Mouse (Mus musculus) lung, postnatal 14 days (tissue): Measurements from ENCODE around the gene Ahdc1.
"Not testable (repeated sequence)": the region's sequence is repeated elsewhere in the genome, so short reads cannot be mapped to it uniquely, and the experiment has no call there.

Source experiments
- DNase-seq: peaks from one replicate; pipeline ENCODE4 v3.0.0; 2021

Ahdc1 gene

GRCm38 (mm10) chr4:132997469-132998237, 13.4 kb upstream of the Ahdc1 start:
- no peak for DNase-seq

- DNase-seq, result peak; percentile 45
Observed at GRCm38 (mm10) chr4:133002896-133003295, 8.2 kb upstream of the Ahdc1 start.

DNA sequence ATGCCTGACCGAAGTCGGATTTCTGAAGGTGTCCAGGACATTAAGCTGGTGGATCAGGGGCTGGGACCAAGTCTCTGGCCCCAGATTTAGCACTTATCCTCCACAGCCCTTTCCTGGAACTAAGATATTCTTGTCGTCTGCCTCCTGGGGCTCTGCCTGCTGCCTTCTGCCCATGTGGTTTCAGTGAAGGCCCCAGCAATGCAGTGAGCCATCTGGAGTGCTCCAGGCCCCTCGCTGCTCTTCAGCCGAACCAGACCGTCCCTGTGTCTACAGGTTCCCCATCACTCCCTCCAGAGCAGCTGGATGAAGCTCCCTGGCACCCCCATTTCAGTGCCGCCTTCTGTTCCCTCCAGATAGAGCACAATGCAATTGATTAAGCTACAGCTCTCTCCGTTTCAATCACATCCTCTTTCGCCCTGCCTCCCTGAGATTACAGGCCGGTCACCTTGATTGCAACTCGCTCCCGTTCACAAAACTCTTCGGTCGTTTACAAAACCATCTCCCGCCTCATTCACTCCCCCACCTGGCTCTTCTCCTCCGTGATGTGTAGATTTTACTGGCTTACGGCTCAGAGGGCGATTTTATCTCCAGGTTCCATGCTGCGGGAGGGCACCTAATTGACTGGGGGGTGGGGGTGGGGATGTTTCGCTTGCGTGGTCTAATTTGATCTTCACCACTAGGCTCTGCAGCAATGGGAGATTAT, 7.6 kb upstream of the Ahdc1 start:
- no peak for DNase-seq

GRCm38 (mm10) chr4:133005233-133005632, 5.8 kb upstream of the Ahdc1 start:
- peak; percentile 85 for DNase-seq

GRCm38 (mm10) chr4:133005885-133006451, 5.1 kb upstream of the Ahdc1 start:
- DNase-seq, result not testable (repeated sequence)

GRCm38 (mm10) chr4:133007513-133008380, 3.3 kb upstream of the Ahdc1 start:
- DNase-seq, result no peak

DNA sequence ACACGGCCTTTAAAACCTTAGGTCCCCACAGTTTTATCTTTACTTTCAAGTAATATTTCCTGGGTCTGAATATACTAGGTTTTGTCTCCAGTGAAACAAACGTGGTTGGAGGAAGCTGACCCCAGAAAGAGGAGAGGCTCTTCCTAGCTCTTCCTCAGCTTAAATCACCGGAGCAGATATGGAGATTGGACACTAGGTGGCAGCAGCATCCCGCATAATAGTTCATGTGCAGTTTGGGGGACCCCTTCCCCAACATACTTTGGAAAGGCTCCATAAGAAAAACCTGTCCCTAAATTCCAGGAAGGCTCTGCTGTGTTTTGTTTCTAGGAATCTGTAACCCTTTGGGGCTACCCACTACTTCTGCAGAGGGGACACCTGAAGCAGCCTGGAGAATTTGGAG, 1.9 kb upstream of the Ahdc1 start:
- DNase-seq, result peak; percentile 77

GRCm38 (mm10) chr4:133009676-133010075, 1.4 kb upstream of the Ahdc1 start:
- no peak for DNase-seq

DNA sequence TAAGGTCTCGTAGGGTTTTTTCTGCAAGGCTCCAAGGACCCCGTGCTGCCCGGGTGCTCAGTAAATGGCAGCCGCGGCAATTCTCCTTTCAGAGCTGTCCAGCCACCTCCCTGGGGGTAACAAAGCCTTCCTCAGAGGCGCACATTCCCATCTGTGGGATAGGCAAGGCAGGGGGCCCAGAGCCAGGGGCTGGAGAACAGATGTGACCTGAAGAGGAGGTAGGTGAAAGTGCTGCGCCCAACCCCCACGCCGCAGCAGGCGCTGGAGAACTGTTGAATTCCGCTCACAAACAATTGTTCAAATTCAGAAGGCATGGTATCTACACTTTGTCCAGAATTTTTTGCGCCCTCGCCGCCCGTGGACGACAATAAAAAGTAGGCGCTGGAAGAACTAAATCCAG, 449 bp upstream of the Ahdc1 start:
- DNase-seq, result no peak

DNA sequence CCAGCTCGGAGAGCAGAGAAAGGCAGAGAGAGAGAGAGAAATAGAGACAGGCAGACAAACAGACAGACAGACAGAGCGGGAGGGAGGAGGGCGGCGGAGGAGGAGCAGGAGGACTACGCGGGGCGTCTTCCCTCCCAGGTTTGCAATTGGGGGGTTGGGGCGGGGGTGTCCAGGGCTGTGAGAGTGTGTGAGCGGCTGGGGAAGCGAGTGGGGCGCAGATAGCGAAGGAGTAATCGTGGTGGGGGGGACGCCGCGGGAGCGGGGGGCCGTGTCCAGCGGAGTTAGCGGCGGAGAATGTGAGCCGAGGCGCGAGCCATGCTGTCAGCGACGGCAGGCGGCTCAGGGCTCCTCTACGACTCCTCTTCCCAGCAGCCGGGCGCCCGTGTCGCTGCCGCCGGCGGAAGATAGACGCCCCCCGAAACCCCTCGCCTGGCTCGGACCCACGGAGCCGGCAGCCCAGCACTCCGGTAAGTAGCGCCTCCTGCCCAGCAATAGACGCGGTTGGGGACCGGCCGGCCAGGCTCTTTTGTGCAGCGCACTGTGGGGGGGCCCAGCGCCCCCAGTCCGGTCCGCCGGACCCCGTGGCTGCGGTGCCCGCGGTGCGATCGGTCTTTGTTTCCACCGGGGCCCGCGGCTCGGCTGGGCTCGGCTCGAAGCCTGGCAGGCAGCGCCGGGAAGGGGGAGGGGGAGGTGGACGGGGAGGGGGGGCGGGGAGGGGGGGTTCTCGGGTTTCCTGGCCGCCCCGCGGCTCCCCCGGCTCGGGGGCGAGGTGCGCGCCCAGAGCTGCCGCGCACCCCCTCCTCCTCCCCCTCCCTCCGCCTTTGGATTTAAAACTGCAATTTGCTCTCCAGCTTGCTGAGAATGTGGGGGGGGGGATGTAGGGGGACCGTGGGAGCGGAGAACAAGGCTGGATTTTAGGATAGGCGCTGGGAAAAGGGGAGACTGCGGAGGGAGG, 1.0 kb downstream of the Ahdc1 start:
- peak; percentile 67 for DNase-seq

DNA sequence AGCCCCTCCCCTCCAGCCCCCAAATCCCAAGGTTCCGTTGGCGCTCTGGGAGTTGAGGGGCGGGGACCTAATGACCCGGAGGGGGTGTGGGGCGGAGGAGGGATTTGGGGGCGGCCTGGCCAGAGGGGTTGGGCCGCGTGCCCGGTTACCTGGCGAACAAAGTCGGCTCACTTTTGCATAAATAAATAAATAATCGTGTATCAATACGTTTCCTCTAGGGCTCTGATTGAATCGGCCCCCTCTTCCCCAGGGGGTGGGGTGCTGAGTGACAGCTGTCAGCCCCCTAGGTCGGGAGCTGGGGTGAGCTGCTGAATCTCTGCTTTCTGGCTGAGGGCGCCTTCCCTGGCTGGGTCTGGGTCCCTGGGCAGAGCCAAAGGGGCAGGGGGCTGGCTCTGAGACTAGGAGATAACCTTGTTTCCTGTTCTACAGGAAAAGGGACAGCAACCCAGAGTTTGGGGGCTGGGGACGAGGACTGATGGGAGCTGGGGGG, 1.8 kb downstream of the Ahdc1 start:
- peak; percentile 27 for DNase-seq

DNA sequence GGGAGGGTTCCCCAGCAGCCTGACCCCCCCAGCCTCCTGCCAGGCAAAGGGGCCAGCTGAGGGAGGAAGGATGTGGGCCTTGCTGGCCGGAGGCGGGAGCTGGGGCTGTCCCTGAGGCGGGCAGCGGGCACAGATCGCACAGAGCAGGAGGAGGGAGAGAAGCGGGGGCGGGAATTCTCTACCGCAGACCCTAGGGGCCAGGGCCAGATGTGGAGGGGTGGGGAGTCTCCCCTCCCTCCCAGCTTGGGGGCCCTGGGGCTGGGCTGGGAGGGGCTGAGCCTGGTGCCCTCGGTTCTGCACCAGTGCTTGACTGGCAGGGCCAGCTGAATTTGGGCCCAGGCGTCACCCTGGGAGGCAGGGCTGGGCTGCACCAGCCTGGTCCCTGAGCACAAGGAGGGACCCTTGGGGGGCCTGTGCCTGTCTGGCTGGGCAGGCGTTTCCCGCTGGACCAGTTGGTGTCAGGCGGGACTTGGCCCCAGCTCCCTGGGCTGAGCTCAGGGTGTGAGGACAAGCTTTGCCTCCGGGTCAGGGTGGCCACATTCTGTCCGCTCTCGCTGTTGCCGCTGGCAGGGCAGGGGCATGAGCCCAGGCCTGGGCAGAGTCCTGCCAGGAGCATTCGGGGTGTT, 2.3 kb downstream of the Ahdc1 start:
- peak; percentile 58 for DNase-seq

GRCm38 (mm10) chr4:133014088-133014487, 3.0 kb downstream of the Ahdc1 start:
- no peak for DNase-seq

DNA sequence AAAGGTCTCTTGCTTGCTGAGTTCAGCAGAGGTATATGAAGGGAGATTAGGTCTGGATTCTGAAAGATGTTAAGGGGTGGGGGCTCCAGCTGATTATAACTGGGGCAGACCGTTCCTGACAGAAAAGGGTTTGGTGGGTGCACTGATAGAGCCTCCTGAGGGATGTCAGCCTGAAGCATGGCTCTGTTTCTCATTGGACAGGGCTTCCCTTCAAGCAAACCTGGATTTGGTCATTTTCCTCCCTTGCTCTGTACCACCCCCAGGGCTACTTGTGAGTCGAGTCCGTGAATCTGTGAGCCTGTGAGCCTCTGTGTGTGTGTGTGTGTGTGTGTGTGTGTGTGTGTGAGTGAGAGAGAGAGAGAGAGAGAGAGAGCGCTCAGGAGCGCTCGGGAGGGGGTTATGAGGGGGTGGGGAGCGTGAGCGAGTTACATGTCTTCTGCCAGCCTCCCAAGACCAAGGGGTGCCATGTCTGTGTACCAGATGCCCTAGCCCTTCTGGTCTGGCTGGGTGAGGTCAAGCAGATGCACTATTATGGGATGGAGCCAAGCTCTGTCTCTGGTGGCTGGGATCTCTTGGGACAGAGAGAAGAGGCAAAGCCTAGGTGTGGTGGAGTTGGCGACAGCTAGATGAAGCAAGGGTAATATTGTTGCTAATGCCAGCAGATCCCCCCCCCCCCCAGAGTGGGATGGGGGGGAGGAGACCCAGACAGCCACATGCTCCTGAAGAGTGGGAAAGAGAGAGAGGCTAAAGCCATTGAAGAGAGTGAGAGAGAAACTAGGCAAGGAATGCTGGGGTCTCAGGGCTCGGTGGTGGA, 4.0 kb downstream of the Ahdc1 start:
- DNase-seq, result no peak

DNA sequence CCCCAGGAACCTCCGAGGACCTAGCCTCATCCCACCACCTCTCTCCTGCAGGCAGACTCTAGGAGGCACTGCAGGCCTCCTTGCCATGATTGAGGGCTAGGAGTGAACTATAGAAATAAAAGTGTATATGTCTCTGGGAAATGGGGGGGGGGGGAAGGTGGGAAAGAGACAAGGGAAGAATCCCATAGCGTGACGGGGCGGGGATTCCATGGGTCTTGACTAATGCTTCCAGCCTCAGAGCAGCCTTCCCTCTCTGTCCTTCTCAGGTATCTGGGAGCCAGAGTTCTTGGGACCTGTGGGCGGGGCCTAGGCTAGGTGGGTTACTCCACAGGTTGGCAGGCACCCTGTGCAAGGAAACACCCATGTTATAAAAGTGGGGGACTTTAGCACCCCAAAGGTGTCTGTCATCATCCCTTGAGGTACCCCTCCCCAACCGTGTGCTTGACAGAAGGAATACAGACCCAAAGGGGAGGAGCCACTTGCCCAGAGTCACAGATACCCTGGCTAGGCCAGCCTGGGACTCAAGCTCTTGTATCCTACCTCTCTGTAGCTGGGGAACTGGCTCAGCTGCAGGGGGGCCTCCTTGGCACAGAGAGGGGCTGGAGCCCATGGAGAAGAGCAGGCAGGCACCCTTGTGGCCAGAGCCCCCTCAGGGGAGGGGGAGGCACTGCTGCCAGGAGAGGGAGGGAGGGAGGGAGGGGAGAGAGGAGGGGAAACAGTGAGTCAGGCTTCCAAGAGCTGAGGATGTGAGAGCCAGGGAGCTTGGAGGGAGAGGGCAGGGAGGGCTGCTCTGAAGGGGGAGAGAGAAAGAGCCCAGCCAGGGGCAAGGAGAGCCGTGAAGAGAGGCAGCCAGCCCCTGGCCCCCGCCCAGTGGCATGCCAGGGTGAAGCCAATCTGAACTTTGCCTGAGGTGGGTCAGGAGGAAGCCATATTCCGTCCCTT, 4.9 kb downstream of the Ahdc1 start:
- peak; percentile 35 for DNase-seq

DNA sequence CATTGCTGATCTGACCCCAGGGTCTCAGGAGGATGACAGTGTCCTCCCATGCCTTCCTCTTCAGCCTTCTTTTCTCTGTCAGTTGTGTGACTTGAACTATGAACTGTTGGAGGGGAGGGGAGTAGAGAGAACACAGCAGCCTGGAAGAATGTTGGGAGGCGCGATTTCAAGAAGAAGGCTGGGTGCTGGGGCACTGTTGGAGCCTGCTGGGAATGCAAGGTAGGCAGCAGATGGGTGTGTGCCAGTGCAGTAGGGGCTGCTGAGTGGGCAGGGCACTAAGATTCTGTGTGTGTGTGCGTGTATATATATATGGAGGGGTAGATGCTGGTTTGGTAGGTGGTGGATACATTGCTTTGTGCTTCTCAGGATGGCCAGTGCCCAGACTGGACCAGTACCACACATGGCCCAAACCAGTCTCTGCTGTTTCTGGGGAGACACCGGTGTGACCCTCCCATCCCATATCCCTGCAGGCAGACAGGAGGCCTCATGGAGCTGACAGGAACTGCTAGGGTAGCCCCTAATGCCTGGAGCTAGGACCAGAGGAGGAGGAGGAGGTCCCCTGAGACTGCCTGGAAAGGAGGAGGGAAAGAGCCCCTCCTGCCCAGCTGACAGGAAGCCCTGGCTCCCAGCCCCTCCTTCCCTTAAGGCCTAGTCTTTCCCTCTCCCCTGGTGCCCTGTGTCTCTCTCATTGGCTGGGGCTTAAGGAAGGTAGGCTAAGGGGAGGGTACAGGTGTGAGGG, 5.8 kb downstream of the Ahdc1 start:
- no peak for DNase-seq

DNA sequence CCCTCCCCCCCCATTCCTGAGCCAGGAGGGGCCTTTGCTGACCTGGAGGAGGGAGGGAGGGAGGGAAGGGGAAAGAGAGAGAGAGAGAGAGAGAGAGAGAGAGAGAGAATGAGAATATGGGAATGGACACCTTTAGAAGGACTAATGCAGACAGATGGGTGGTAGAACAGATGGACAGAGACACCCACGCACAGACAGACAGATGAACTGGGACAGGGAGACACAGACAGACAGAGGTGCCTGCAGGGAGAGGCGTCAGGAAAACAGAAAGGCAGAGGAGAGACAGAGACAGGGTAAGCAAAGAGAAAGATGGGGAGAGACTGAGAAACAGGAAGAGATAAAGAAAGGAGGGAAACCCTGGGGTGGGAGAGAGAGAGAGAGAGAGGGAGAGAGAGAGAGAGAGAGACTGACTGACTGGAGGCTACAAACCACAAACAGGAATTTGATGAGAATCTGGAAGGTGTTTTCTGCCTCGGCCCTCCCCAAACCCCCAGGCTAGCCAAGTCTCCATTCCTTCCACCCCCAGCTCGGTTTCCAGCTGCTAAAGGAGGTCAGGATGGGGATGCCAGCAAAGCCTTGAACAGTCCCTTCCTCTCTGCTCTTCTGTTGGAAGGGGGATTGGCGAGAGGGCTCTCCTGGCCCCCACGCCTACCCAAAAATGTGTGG, 6.7 kb downstream of the Ahdc1 start:
- no peak for DNase-seq

DNA sequence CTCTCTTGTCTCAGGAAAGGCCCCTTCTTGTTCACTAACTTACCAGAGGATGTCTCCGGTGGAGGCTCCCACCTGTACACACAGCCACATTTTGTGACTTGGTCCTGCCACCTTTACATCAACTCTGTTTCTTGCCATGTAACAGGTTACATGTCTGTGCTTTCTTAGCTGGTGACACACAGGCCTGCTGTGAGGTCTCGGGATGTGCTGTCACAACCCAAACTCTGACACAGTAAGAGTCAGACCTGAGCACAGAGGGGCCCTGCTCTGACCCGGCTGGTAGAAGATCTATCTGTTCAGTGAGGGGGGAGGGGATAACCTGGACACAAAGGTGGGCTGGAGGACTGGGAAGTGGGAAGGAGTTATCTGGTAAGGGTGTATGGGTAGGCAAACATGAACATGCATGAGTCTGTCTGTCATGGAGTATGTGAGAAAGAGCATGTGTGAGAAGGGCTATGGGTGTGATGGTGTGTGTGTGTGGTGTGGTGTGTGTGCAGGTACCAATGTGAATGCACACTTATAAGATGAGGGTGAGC, 7.3 kb downstream of the Ahdc1 start:
- DNase-seq, result no peak
